Mouse (Mus musculus) olfactory bulb, adult 2 months (tissue): ENCODE results near the gene Pitpnm3. TPM values are rescaled to one million over a fixed set of nuclear protein-coding genes. Genes with fewer than 3 reads are reported as not detected.

ENCODE experiments used
- H3K27ac ChIP-seq: fragments of 200-500 bp; 2 replicates; pipeline ENCODE4 v1.5.1; 2012; ENCODE audit warnings: low read depth, low read length; ENCODE audit not compliant: insufficient read depth
- H3K4me1 ChIP-seq: fragments of 200-500 bp; 2 replicates; pipeline ENCODE4 v1.6.1; 2012; ENCODE audit warnings: low read length; ENCODE audit not compliant: control insufficient read depth, insufficient read depth
- H3K4me3 ChIP-seq: fragments of 200-500 bp; 2 replicates; pipeline ENCODE4 v1.5.1; 2012; ENCODE audit warnings: mild to moderate bottlenecking, low read depth, low read length, moderate library complexity; ENCODE audit not compliant: insufficient read depth
- CTCF ChIP-seq: fragments of 200-500 bp; IDR thresholded peaks from 2 replicates; pipeline ENCODE4 v1.5.1; 2012; ENCODE audit warnings: low read depth, mild to moderate bottlenecking, low read length, moderate library complexity; ENCODE audit not compliant: insufficient read depth
- POLR2A ChIP-seq: fragments of 200-500 bp; IDR thresholded peaks from 2 replicates; pipeline ENCODE4 v1.6.1; 2012; ENCODE audit warnings: mild to moderate bottlenecking, low read depth, low read length, moderate library complexity; ENCODE audit not compliant: insufficient read depth
- WGBS: fragments of 180-500 bp; shearing (Covaris S2); methylation state at CpG from one replicate; pipeline ENCODE4 v1.1.7; 2018; 5-methylcytosine and 5-hydroxymethylcytosine counted together
- polyA plus RNA-seq: library from polyadenylated mRNA; stranded (reverse); fragments of >200 nt; gene quantifications from 2 replicates; pipeline ENCODE4 v1.2.4, GENCODE M21; 2012; ENCODE audit warnings: low replicate concordance; ENCODE audit not compliant: missing spikeins, insufficient read depth, insufficient read length

Gene Pitpnm3
- polyA plus RNA-seq, 1 experiment = not detected

DNA sequence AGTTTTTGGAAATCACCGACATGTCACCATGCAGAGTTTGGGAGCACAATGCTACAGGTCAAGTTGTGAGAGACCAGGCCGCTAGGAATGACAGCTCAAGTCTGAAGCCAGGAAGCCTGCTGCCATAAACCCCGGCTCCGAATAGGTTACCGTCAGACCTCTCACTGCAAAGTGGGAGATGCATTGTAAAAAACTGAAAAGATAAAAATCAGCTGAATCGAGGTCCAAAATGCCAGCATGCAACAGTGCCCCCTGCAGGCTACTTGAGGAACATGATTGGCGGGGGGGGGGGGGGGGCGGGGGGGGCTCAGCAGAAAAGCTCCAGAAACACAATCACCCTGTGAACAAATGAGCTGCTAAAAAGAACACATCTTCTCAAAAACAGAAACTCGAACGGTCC lies 112.0 kb downstream of the Pitpnm3 start:
- Histone ChIP-seq H3K4me3 (no peak overlapping the region), H3K27ac (no peak overlapping the region), H3K4me1 (peaks cover 2% of the 10 kb centered on the region)
- WGBS = 12% methylated on average over 10 of the region's 10 CpGs
- 0 out of 2 replicates have a peak, but pooled peaks have one; percentile 23 for TF ChIP-seq CTCF
- TF ChIP-seq POLR2A = no peak

DNA sequence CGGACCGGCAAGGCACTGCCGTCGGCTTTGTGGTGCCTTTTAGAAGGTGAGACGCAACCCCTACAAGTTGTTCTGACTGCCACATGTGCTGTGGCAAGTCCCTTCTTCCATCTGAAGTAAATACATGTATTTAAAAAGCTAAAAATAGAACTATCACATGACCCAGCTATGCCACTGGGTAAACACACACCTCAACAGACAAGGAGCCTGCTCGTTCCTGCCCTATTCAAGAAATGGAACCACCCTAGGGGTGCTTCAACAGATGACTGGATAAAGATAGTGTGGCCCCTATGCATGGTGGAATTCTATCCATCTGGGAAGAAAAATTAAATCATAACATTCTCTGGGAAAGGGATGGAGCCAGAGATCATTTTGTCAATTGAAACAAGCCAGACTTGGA lies 112.8 kb downstream of the Pitpnm3 start:
- peaks cover 2% of the 10 kb centered on the region for H3K4me1 ChIP-seq
- H3K27ac ChIP-seq = no peak overlapping the region
- no peak overlapping the region for H3K4me3 ChIP-seq
- 89% methylated on average over 6 of the region's 6 CpGs for WGBS
- no peak for TF ChIP-seq CTCF
- TF ChIP-seq POLR2A = no peak

DNA sequence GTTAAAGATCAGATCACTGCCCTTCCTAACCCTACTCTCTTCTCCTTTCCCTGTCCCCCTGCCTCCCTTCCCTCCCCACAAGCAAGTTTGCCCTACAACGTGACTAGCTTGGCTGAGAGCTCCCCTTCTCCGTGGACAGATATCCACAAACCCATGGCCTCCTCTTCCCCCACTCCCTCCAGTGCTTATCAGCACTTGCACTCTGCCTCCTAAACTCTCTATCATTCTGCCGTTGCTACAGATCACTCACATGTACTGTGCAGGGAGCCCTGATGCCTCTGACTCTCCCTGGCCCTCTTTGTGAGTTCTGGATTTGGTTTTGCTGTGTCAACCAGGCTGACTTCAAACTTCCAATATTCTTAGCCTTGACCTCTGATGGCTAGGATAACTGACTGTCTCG lies 114.6 kb downstream of the Pitpnm3 start:
- 90% methylated on average over 4 of the region's 4 CpGs for WGBS
- no peak for TF ChIP-seq CTCF
- TF ChIP-seq POLR2A = no peak
- H3K27ac ChIP-seq = no peak overlapping the region
- no peak overlapping the region for H3K4me3 ChIP-seq
- H3K4me1 ChIP-seq = peaks cover 7% of the 10 kb centered on the region

DNA sequence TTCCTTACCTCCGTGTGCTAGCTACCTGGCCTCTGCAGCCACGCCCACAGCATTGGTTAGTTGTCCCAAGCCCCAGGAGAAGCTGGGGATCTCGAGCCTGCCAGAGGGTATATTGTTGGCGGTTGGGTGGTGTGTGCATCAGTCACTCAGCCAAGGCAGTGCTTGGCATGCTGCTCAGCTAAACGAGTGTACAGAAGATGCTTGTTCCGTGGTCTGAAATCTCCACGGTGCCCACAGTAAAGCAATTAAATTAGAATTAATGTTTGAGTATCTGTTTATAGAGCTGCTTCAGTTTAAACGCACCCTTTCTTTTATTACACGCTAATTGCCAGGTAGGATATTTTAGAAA lies 118.4 kb downstream of the Pitpnm3 start:
- TF ChIP-seq POLR2A = no peak
- no peak for TF ChIP-seq CTCF
- peaks cover 5% of the 10 kb centered on the region for H3K4me1 ChIP-seq
- no peak overlapping the region for H3K4me3 ChIP-seq
- 48% methylated on average over 9 of the region's 9 CpGs for WGBS
- H3K27ac ChIP-seq = no peak overlapping the region

DNA sequence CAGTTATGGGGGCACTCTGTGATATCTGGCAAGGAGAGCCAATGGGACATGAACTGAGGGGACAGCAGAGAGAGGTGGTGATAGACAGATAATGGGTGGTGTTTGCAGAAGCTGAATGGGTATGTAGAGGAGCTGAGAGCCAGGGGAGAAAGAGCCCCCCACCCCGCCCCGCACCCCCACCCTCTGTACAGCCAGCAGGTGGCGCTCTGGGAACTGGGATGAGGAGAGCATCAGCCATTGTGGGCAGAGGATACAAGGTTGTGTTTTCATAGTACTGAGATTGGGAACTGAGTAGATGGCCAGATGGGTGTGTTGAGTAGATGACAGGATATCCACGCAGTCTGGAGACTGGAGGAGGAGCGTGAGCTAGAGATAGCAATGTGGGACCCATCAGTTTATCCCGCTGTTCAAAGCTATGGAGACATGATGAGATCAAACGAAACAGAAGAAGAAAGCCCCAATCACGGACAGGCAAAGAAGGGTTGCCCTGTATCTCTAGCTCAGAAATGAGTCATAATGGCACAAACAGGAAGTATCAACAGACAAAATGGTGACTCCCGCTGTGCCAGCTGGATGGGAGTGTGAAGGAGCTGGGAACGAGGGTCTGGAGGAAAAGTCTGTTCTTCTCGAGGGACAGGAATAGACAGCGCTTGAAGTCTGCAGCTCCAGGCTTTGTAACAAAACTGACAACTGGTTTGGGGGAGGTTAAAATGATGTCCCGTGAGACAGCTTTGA lies 118.9 kb downstream of the Pitpnm3 start:
- 69% methylated on average over 13 of the region's 13 CpGs for WGBS
- H3K27ac ChIP-seq = no peak overlapping the region
- H3K4me3 ChIP-seq = no peak overlapping the region
- peaks cover 6% of the 10 kb centered on the region for H3K4me1 ChIP-seq
- TF ChIP-seq CTCF = no peak
- no peak for TF ChIP-seq POLR2A

DNA sequence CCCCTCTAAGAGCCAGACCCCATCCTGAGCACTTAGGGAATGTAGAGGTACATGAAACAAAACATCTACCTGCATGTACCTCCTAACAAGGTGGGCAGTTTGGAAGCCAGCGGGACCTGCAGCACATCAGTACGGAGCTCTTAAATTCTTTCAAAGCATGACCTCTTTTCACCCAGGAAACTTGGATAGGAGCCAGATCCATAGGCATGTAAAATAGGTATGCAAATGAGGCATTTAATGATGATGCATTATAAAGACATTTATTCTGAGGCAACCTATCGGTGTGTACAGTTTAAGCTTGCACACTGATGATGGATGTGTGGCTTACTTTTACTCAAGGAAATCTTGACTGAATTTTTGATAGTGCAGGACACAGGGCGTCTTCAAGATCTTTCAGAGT lies 120.9 kb downstream of the Pitpnm3 start:
- H3K4me3 ChIP-seq = no peak overlapping the region
- H3K4me1 ChIP-seq = peaks cover 13% of the 10 kb centered on the region
- 68% methylated on average over 4 of the region's 4 CpGs for WGBS
- TF ChIP-seq CTCF = no peak
- no peak for TF ChIP-seq POLR2A
- H3K27ac ChIP-seq = no peak overlapping the region

DNA sequence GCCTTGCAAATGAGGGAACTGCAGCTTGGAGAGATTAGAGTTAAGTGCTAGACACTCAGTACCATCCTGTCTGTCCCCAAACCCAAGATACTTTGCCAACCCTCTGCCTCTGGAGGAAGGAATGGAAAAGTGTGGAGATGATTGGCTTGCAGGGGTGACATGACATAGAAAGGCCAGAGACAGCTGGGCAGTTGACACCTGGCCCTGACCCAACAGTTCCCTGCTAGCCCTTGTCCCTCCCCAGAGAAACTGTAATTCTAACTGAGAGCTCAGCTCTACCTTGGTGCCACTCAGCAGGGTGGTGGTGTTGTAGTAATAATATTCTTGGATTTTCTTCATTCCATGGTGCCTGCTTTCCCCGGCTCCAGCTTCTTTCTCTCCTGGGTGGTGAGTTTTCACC lies 123.6 kb downstream of the Pitpnm3 start:
- no peak overlapping the region for H3K27ac ChIP-seq
- no peak for TF ChIP-seq CTCF
- TF ChIP-seq POLR2A = no peak
- 71% methylated on average over 1 of the region's 1 CpGs for WGBS
- H3K4me1 ChIP-seq = peaks cover 9% of the 10 kb centered on the region
- H3K4me3 ChIP-seq = no peak overlapping the region

DNA sequence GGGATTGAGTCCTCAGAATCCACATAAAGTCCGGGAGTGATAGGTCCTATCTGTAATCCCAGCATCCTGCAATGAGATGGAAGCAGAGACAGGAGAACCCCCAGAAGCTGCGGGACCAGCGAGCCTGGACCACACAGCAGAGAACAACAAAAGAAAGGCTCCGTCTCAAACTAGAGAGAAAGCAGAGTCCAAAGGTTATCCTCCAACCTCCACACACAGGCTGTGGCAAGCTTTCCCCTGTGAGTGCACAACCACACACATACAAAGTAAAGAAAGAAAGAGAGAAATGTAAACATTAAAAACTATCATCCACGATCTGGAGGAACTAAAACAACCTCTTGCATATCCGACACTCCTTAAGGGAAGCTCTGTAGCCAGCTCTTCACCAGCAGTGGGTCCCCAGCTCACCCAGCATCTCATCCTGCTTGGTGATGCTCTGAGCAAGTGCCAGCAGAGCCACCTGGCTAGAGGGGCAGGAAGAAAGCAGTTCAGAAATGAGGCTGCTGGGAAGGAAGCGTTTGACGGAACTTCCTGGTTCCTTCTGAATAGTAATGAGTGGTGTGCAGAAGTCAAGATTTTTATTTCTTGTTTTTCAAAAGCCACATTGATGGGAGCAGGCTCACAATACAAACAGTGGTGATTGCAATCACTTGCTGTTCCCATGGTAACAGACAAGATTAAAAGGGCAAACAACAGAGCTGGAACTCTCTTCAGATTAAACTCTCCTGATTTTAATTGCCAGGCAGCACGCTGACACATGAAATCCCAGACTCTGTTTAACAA lies 124.4 kb downstream of the Pitpnm3 start:
- no peak overlapping the region for H3K4me3 ChIP-seq
- no peak overlapping the region for H3K27ac ChIP-seq
- 43% methylated on average over 9 of the region's 9 CpGs for WGBS
- H3K4me1 ChIP-seq = peaks cover 8% of the 10 kb centered on the region
- no peak for TF ChIP-seq CTCF
- no peak for TF ChIP-seq POLR2A

DNA sequence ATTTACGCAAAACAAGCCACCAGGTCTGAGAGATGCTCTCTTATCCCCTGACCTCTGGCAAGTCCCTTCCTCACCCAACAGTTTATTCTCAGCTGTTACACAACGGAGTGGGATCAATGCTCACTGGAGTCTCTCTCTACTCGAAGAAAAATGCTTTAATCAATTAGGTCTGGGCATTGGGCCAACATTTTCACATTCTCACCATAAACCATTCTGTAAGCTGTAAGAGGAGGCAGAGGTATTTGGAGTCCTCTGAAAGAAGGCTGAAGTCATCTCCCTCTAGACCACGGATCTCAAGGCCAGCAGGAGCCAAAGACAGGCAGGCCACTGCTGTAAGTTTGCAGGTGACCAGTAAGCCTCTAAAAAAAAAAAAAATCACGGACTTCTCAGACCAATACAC lies 125.2 kb downstream of the Pitpnm3 start:
- H3K4me1 ChIP-seq = peaks cover 8% of the 10 kb centered on the region
- WGBS = 41% methylated on average over 5 of the region's 5 CpGs
- no peak overlapping the region for H3K27ac ChIP-seq
- TF ChIP-seq POLR2A = no peak
- no peak for TF ChIP-seq CTCF
- no peak overlapping the region for H3K4me3 ChIP-seq
